Mouse (Mus musculus): ENCODE results near the gene Cenpv. TPM values are rescaled to one million over a fixed set of nuclear protein-coding genes. Genes with fewer than 3 reads are reported as not detected.

The Cenpv gene
- polyA plus RNA-seq, 1 experiment from 2014 or later: 26.0 TPM

GRCm38 (mm10) chr11:62487540-62488350 is 51.3 kb downstream of the Cenpv start:
- H3K9ac ChIP-seq (ENCODE audit: low read depth, low read length): no peak overlapping the region
- no peak for ATAC-seq (ENCODE audit: low read depth)
- H3K4me3 ChIP-seq (ENCODE audit: low read depth, low read length): no peak overlapping the region
- no peaks in the 10 kb centered on the region for H3K4me1 ChIP-seq (ENCODE audit: control insufficient read depth, insufficient read depth, low read length)
- no peaks in the 10 kb centered on the region for H3K9me3 ChIP-seq (ENCODE audit: control insufficient read depth, low read length)
- H3K36me3 ChIP-seq (ENCODE audit: control insufficient read depth, insufficient read depth, low read length): no peaks in the 10 kb centered on the region
- no peak overlapping the region for H3K27ac ChIP-seq (replicated peaks; ENCODE audit: low read depth, low read length)
- H3K27me3 ChIP-seq (replicated peaks; ENCODE audit: control insufficient read depth, insufficient read depth, low read length): no peaks in the 10 kb centered on the region
- WGBS: 94% methylated on average over 10 of the region's 10 CpGs
- H3K4me2 ChIP-seq (ENCODE audit: low read depth, low read length): no peak overlapping the region
- DNase-seq (ENCODE audit: low spot score): no peak

DNA sequence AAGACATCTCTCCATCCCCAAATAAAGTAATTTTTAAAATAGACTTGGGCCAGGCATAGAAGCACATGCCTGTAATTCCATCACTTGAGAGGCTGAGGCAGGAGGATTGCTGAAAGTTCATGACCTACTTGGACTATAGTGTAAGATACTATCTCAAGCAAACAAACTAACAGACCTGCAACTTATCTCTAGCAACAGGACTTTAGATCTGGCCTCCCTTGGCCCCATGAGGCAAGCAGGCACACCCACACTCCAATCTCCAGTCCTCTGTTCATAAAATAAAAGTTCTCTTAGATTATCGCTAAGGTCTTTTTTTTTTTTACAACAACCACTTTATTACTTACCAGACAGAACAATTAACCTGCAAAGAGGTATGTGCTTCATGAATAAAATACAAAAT is 52.1 kb downstream of the Cenpv start:
- Histone ChIP-seq H3K27ac (replicated peaks; ENCODE audit: low read depth, low read length) (no peak overlapping the region), H3K27me3 (replicated peaks; ENCODE audit: control insufficient read depth, insufficient read depth, low read length) (no peaks in the 10 kb centered on the region), H3K9ac (ENCODE audit: low read depth, low read length) (no peak overlapping the region), H3K36me3 (ENCODE audit: control insufficient read depth, insufficient read depth, low read length) (no peaks in the 10 kb centered on the region), H3K4me2 (ENCODE audit: low read depth, low read length) (no peak overlapping the region), H3K4me3 (ENCODE audit: low read depth, low read length) (no peak overlapping the region), H3K9me3 (ENCODE audit: control insufficient read depth, low read length) (no peaks in the 10 kb centered on the region), H3K4me1 (ENCODE audit: control insufficient read depth, insufficient read depth, low read length) (no peaks in the 10 kb centered on the region)
- DNase-seq (ENCODE audit: low spot score) (no peak), ATAC-seq (ENCODE audit: low read depth) (no peak)
- WGBS: 93% methylated on average over 1 of the region's 1 CpGs

GRCm38 (mm10) chr11:62479581-62479980 is 59.5 kb downstream of the Cenpv start:
- Histone ChIP-seq H3K27me3 (replicated peaks; ENCODE audit: control insufficient read depth, insufficient read depth, low read length) (no peaks in the 10 kb centered on the region), H3K27ac (replicated peaks; ENCODE audit: low read depth, low read length) (no peak overlapping the region), H3K4me1 (ENCODE audit: control insufficient read depth, insufficient read depth, low read length) (no peaks in the 10 kb centered on the region), H3K4me3 (ENCODE audit: low read depth, low read length) (no peak overlapping the region), H3K9ac (ENCODE audit: low read depth, low read length) (no peak overlapping the region), H3K9me3 (ENCODE audit: control insufficient read depth, low read length) (no peaks in the 10 kb centered on the region), H3K36me3 (ENCODE audit: control insufficient read depth, insufficient read depth, low read length) (no peaks in the 10 kb centered on the region), H3K4me2 (ENCODE audit: low read depth, low read length) (no peak overlapping the region)
- no peak for ATAC-seq (ENCODE audit: low read depth)
- WGBS: 88% methylated on average over 5 of the region's 5 CpGs
- no peak for DNase-seq (ENCODE audit: low spot score)

GRCm38 (mm10) chr11:62478931-62479330 is 60.1 kb downstream of the Cenpv start:
- Histone ChIP-seq H3K4me1 (ENCODE audit: control insufficient read depth, insufficient read depth, low read length) (no peaks in the 10 kb centered on the region), H3K4me2 (ENCODE audit: low read depth, low read length) (no peak overlapping the region), H3K4me3 (ENCODE audit: low read depth, low read length) (no peak overlapping the region), H3K9ac (ENCODE audit: low read depth, low read length) (no peak overlapping the region), H3K36me3 (ENCODE audit: control insufficient read depth, insufficient read depth, low read length) (no peaks in the 10 kb centered on the region), H3K27ac (replicated peaks; ENCODE audit: low read depth, low read length) (no peak overlapping the region), H3K27me3 (replicated peaks; ENCODE audit: control insufficient read depth, insufficient read depth, low read length) (no peaks in the 10 kb centered on the region), H3K9me3 (ENCODE audit: control insufficient read depth, low read length) (no peaks in the 10 kb centered on the region)
- WGBS: 66% methylated on average over 6 of the region's 6 CpGs
- ATAC-seq (ENCODE audit: low read depth) (no peak), DNase-seq (ENCODE audit: low spot score) (no peak)

DNA sequence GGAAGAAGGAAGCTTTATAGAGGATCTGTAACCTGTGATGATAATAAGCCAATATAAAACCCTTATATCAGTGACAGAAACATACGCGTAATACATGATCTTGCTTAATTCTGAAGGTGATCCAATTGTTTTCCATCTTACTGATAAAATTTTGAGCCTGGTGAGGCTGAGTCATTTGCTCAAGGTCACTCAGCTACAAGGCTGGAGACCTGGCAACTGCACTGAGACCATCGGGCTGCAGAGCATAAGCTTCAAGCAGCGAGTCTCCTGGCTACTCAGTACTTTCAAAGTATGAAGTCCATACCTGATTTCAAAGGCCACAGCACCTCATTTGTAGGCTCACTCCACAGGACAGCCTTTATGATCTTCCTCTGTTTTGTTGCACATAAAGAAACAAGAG is 62.9 kb downstream of the Cenpv start:
- Histone ChIP-seq H3K36me3 (ENCODE audit: control insufficient read depth, insufficient read depth, low read length) (no peaks in the 10 kb centered on the region), H3K27me3 (replicated peaks; ENCODE audit: control insufficient read depth, insufficient read depth, low read length) (no peaks in the 10 kb centered on the region), H3K9ac (ENCODE audit: low read depth, low read length) (no peak overlapping the region), H3K4me2 (ENCODE audit: low read depth, low read length) (no peak overlapping the region), H3K9me3 (ENCODE audit: control insufficient read depth, low read length) (no peaks in the 10 kb centered on the region), H3K4me1 (ENCODE audit: control insufficient read depth, insufficient read depth, low read length) (no peaks in the 10 kb centered on the region), H3K4me3 (ENCODE audit: low read depth, low read length) (no peak overlapping the region), H3K27ac (replicated peaks; ENCODE audit: low read depth, low read length) (no peak overlapping the region)
- WGBS: 97% methylated on average over 4 of the region's 4 CpGs
- no peak for ATAC-seq (ENCODE audit: low read depth)
- DNase-seq (ENCODE audit: low spot score): no peak

Other genes starting within 250 kb of the Cenpv start
- gene Pigl, start 80.8 kb downstream of the Cenpv start, polyA plus RNA-seq (2014; fragmentation: Nextera tagmentation; extraction: Ambion mirVana): 6.6 and 8.5 TPM in 2 replicates
- 144 and 154 TPM in 2 replicates for gene Ncor1, start 80.7 kb downstream of the Cenpv start, polyA plus RNA-seq (2014; fragmentation: Nextera tagmentation; extraction: Ambion mirVana)
- 3,072 and 3,339 TPM in 2 replicates for gene Ubb, start 11.9 kb upstream of the Cenpv start, polyA plus RNA-seq (2014; fragmentation: Nextera tagmentation; extraction: Ambion mirVana)
- gene Trpv2, start 35.2 kb upstream of the Cenpv start, polyA plus RNA-seq (2014; fragmentation: Nextera tagmentation; extraction: Ambion mirVana): 5.3 and 6.4 TPM in 2 replicates
- gene Lrrc75a, start 109.3 kb upstream of the Cenpv start, polyA plus RNA-seq (2014; fragmentation: Nextera tagmentation; extraction: Ambion mirVana): 16.6 and 17.2 TPM in 2 replicates
- gene Mmgt2, start 109.4 kb upstream of the Cenpv start, polyA plus RNA-seq (2014; fragmentation: Nextera tagmentation; extraction: Ambion mirVana): 48.4 and 54.3 TPM in 2 replicates
- gene Zfp287, start 192.6 kb upstream of the Cenpv start, polyA plus RNA-seq (2014; fragmentation: Nextera tagmentation; extraction: Ambion mirVana): 7.7 and 7.8 TPM in 2 replicates
- gene Gm10428, start 213.8 kb upstream of the Cenpv start, polyA plus RNA-seq (2014; fragmentation: Nextera tagmentation; extraction: Ambion mirVana): not detected in 2 replicates